Mouse (Mus musculus): ENCODE data around the gene Gle1.
A peak's percentile ranks its signal among the peaks of the same experiment; 100 is the strongest.

Gene Gle1

GRCm38 (mm10) chr2:29964354-29965249 is 29.4 kb downstream of the Gle1 start:
- DNase-seq (ENCODE audit: low read depth): peak; percentile 64

GRCm38 (mm10) chr2:29965250-29965843 is 30.1 kb downstream of the Gle1 start, which contains the start of gene Sptan1:
TSS of gene Sptan1 (plus strand) at chr2:29965560.
- DNase-seq (ENCODE audit: low read depth): peak; percentile 98

- DNase-seq (ENCODE audit: low read depth): peak; percentile 55
Measured at GRCm38 (mm10) chr2:29965906-29966305, 30.7 kb downstream of the Gle1 start.

- peak; percentile 21 for DNase-seq (ENCODE audit: low read depth)
Measured at GRCm38 (mm10) chr2:29966826-29967225, 31.6 kb downstream of the Gle1 start.

- DNase-seq (ENCODE audit: low read depth): no peak
Measured at GRCm38 (mm10) chr2:29967768-29968167, 32.5 kb downstream of the Gle1 start.

- peak; percentile 54 for DNase-seq (ENCODE audit: low read depth)
Measured at GRCm38 (mm10) chr2:29968638-29969037, 33.4 kb downstream of the Gle1 start.

GRCm38 (mm10) chr2:29971838-29972635 is 36.8 kb downstream of the Gle1 start:
- peak; percentile 86 for DNase-seq (ENCODE audit: low read depth)

- DNase-seq (ENCODE audit: low read depth): no peak
Measured at GRCm38 (mm10) chr2:29973525-29973924, 38.3 kb downstream of the Gle1 start.

- peak; percentile 84 for DNase-seq (ENCODE audit: low read depth)
Measured at GRCm38 (mm10) chr2:29977307-29977706, 42.1 kb downstream of the Gle1 start.

GRCm38 (mm10) chr2:29980661-29981060 is 45.4 kb downstream of the Gle1 start:
- no peak for DNase-seq (ENCODE audit: low read depth)

- DNase-seq (ENCODE audit: low read depth): no peak
Measured at GRCm38 (mm10) chr2:29991962-29992361, 56.7 kb downstream of the Gle1 start.

GRCm38 (mm10) chr2:30009101-30009500 is 73.9 kb downstream of the Gle1 start:
- no peak for DNase-seq (ENCODE audit: low read depth)

Data from NIH3T3 (cell line).